Mouse (Mus musculus): Measurements from ENCODE around the gene Cdkn1a. TPM values are rescaled to one million over a fixed set of nuclear protein-coding genes. Genes with fewer than 3 reads are reported as not detected.

Cdkn1a gene
- total RNA-seq, 2 experiments from 2014 or later = 55.9 to 57.1 TPM

DNA sequence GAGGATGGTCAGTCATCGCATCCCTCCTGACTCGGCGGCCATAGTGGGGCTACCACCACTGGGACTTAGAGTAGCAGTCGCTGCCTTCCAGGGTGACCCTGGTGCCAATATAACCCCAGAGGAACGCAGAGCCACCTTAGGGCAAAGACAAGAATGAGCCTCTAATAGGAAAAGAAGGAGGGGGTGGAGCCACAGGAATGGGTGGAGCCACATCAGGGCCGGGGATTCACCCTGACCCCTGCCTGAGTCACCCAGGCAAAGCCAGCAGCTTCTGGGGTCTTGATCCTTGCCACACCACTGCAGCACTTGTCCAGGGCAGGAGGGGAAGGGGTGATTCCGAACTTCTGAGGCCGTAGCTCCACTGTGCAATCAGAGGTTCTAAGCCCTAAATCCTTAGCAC lies 7.2 kb upstream of the Cdkn1a start:
- no peak for DNase-seq

DNA sequence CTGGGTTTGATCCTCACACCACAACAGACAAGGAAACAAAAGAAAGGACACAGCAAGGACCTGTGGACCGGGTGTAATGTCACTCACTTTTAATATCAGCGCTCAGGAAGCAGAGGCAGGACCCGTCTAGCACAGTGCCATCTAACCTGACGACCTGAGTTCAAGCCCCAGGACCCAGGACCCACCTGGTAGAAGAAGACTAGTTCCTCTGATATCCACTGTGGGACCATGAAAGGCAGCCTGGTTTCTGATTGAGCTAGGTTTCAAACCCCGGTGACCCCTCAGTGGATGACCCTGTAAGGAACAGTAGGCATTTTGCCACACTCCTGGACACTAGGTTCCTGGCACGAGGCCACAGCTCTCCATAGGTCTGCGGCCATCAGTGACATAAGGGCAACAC lies 6.1 kb upstream of the Cdkn1a start:
- peak; percentile 9 for DNase-seq

DNA sequence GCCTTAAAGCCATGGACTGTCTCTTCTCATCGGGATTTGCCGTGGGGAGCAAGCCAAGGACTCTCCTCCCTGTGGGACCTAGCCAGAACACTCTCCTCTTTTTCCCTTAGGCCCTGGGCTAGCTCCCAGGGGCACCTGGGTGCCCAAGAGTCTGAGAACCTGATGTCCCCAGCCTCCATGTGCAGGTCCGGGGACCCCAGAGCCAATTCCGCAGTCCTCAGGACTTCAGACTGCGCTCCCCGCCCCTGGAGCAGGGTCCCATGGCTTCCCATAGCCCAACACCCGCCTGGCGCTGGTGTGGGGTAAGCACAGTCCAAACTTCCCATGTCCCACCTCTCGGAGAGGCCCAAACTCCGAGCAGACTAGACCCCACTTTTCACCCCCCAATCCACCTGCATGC lies 5.5 kb upstream of the Cdkn1a start:
- no peak for DNase-seq

DNA sequence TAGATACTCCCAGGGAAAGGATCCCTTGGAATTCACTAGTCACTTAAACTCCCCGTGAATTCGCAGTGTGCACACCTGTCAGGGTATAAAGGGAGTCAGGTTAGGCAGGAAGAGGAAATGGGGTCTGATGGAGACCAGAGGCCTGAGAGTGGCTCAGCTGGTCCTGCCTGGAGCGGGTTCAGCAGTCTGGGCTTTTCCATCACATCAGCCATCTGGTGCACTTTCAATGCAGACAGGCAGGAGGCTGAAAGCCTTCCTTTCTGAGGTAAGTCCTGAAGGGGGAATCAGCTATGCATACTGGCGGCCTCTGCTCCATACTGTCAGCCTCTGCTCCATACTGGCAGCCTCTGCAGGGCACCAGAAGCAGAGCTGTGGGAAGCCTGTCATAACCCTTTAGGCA lies 3.9 kb upstream of the Cdkn1a start:
- no peak for DNase-seq

DNA sequence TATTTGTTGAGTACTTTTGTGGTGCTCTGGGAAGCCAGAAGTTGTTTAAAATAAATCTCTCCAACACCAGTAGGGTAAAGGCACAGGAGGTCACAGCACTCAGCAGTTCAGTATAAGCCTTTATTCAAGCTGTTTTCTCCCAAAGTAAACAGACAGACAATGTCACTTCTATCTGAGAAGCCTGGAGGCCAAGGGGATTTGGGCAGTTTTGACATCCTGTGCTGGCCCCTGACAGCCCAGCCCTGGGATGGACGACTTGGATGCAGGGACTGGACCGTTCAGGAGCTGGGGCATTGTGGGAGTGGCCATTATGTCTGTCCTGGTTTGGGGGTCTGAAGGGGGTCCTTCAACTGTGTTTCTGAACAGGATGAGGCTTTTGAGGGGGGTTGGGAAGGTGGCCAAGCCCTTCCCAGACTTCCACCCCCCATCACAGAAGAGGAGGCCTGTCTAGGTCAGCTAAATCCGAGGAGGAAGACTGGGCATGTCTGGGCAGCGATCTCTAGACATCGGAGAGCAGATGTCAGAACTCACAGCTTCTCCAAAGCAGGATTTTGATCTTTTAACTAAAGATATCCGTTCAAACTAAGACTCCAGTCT lies 670 bp downstream of the Cdkn1a start:
- peak; percentile 5 for DNase-seq

DNA sequence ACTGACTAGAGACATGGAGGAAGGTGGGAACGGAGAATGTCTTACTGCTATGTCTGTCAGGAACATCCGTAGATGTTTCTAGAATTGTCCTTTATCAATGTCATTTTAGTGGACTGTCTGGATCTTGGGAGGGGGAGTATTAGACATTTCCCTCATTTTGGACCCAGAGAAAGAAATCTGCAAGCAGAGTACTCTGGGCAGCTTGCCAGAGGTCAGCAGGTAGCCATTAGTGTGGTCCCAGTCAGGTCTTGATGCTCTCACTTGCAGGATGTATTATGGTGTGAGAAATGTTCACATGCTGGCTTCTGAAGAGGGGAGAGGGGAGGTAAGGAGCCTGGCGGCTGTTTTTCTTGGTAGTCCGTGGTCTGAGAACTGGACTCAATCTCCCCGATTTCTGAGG lies 1.7 kb downstream of the Cdkn1a start:
- no peak for DNase-seq

DNA sequence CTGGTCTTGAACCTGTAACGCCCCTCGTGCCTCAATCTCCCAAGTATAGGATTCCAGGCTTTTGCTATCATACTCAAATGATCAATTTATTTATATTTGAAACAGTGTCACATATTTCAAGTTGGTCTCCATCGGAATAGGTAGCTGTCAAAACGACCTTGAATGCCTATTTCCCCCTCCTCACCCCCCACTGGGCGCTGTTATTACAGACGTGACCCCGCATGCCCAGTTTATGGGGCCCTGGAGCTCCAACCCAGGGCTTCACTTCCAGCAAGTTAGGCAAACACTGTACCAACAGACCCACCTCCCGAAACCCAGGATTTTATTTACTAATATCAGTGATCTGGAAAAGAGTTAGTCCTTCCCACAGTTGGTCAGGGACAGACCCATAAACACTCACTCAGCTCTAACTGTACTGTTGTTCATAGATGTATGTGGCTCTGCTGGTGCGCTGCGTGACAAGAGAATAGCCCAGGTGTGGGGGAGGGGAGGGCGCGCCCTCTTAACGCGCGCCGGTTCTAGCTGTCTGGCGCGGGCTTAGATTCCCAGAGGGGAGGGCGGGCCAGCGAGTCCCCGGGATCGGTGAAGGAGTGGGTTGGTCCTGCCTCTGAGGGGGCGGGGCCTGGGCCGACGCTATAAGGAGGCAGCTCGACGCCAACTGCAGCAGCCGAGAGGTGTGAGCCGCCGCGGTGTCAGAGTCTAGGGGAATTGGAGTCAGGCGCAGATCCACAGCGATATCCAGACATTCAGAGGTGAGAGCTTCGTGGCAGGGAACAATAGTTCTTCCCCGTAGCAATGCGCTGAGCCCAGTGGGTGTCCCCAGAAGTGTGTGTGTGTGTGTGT lies 2.6 kb downstream of the Cdkn1a start:
- peak; percentile 93 for DNase-seq

DNA sequence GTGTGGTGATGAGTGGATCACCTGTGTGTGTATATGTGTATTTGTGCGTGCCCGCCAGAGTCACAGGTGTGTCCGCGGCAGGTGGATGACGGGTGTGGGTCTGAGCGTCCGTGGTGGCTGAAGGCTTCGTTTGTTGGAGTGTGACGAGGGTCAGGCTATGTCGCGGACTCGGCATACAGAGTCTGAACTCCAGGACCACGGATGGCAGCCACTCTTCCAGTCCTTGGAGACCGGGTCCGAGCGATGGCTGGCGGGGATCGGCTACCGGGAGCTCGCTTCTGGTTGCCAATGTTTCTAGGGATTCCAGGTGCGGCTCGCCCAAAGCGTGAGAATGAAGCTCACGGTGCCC lies 3.2 kb downstream of the Cdkn1a start:
- no peak for DNase-seq

DNA sequence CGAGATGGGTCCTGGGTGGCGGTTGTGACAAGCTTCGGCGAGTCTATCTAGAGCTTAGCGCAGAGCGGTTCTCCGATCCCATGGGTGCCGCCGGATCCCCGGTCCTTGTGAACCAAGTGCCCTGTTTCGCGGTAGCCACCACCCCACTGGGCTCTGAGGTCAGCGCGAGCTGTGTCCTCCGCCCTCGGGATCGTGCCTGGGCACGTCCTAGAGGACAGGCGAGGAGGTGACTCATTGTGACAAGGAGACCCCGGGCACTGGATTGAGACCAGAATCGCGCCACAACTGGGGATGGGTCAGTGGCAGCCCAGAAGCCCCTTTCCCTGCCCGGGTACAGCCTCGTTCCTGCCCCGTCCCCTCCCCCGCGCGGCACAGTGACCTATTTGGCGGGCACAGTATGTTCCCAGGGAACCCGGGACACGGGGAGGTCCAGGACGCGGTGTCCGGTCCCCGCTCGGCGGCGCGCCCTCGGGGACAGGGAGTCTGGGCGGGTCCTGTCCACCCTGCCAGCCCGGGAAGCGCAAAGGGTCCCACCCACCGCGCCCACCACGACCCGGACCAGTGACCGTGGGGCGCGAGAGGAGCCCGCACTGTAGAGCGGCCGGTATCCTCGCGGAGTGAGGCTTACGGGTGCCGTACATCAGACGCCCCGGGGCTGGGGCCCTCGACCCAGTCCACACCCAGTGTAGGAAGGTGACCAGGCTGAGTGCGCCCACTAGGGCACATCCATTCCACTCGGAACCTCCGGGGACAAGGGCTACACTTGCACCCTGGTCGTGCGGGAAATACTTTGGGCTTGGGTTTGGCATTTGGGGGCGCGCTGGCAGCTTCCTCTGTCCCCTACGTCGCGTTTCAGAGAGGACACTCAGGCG lies 3.8 kb downstream of the Cdkn1a start:
- peak; percentile 85 for DNase-seq

DNA sequence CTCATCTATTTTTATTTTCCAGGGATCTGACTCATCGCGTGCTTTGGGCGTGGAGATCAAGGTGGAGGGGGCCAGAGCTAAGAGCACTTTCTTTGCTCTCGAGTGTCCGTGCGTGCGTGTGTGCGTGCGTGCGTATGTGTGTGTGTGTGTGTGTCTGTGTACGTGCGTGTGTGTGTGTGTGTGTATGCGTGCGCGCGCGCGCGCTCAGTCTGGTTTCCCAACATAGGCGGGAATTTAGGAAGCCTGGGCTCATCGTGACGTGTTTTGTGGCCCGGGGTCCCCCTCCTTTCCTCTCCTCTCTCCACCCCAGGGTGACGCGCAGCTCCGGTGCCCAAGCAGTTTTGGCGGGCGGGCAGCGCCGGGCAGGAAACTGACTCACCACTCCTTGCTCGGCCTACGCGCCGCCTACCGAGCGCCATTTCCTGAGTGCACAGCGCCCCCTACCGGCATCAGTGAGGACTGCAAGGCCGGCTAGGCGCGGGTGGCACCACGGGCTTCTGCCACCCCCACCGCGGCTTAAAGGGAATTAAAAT lies 4.5 kb downstream of the Cdkn1a start:
- peak; percentile 98 for DNase-seq

DNA sequence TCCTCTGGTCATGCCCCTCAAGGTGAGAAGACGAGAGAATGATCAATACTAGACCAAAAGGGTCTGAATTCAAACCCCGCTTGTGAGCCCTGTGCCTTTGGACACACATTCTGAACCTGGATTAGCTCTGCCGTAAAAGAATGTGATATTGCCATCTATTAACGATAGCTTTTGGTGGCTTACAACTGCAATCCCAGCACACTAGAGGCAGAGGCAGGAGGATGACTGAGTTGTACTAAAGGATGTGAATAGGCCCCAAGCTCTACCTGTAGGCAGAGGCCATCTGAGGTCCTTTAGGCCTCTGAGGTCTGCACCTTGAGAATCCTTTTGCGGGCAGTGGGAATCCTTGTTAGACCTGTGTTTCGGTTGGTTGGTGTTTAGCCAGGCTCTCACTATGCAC lies 5.5 kb downstream of the Cdkn1a start:
- DNase-seq = peak; percentile 4

DNA sequence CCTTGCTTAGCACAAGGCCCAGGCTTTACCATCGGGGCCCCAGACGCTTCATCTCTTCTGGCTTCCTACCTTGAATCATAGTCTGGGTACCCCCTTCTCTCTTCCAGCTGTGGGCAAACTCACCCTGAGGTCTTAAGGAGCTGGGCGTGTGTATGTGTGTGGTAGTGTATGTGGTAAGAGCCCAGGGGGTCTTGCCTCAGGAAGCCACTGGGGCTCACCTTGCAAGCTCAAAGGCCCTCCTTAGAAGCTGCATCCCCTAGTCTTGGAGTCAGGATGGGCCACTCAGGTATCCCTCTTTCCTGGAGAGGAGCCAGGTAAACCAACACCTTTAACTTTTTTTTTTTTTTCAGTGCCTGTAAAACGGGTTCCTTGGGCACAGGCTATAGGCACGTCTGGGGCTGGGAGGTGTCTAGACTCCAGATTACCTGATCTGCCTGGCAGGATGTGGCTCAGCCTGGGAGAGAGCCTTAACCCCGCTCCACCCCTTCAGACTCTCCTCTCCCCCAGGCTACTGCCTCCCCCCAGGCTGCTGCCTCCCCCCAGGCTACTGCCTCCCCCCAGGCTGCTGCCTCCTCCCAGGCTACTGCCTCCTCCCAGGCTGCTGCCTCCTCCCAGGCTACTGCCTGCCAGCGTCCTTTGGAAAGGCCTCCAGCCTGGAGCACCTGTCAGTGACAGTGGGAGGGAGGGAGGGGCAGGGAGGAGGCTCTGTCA lies 6.2 kb downstream of the Cdkn1a start:
- no peak for DNase-seq

DNA sequence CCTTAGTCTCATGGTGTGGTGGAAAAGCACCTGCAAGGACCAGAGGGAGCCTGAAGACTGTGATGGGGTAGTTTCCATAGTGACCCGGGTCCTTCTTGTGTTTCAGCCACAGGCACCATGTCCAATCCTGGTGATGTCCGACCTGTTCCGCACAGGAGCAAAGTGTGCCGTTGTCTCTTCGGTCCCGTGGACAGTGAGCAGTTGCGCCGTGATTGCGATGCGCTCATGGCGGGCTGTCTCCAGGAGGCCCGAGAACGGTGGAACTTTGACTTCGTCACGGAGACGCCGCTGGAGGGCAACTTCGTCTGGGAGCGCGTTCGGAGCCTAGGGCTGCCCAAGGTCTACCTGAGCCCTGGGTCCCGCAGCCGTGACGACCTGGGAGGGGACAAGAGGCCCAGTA lies 7.5 kb downstream of the Cdkn1a start:
- no peak for DNase-seq

DNA sequence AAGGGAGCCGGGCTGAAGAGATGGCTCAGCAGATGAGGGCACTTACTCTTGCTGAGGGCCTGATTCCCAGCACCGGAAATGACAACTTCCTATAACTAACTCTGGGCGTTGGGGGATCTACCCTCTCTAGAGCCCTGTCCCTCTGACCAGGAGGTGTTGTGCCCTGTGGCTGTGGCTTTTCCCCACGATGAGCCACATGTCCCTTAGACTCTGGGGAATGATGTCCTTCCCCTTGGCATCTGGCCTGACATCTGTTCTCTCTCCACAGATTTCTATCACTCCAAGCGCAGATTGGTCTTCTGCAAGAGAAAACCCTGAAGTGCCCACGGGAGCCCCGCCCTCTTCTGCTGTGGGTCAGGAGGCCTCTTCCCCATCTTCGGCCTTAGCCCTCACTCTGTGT lies 8.3 kb downstream of the Cdkn1a start:
- no peak for DNase-seq

DNA sequence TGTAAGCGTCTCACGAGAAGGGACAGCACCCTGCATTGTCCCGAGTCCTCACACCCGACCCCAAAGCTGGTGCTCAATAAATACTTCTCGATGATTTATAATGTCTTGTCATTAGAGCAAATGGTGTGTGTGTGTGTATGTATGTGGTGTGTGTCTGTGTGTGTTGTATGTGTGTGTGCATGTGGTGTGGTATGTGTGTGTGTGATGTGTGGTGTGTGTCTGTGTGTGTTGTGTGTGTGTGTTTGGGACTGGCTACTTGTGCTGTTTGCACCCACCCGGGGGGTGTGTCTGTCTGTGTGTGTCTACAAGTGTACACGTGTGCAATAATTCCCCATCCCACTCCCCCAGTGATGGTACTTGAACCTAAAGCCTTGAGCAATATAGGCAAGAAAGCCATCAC lies 9.9 kb downstream of the Cdkn1a start:
- DNase-seq = peak; percentile 1

DNA sequence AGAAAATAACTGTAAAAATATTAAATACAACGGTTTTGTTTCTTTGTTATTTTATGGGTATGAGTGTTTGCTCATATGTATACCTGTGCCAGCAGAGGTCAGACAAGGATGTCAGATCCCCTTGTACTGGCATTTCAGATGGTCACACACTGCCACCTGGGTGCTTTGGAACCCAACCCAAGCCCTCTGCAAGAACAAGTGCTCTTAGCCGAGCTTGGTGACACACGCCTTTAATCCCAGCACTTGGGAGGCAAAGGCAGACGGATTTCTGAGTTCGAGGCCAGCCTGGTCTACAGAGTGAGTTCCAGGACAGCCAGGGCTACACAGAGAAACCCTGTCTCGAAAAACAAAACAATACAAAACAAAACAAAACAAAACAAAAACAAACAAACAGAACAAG lies 19.6 kb downstream of the Cdkn1a start:
- peak; percentile 2 for DNase-seq

DNA sequence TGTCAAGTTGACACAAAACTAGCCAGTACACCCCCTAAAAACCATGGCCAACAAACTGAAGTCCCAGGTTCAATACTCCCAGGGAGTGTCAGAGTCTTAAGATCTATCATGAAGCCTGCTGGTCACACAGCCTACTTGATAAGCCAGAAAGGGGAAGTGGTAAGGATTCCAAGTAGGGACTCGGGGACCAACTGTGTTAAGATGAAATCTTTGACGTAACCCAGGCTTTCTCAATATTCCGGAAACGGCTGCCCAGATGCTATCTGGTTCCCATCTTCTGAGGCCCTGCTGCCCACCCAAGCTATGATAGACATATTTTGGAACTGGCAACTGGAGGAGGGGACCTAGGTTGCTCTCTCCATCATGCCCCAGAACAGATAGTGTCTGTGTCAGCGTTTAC lies 20.6 kb downstream of the Cdkn1a start:
- DNase-seq = peak; percentile 3

DNA sequence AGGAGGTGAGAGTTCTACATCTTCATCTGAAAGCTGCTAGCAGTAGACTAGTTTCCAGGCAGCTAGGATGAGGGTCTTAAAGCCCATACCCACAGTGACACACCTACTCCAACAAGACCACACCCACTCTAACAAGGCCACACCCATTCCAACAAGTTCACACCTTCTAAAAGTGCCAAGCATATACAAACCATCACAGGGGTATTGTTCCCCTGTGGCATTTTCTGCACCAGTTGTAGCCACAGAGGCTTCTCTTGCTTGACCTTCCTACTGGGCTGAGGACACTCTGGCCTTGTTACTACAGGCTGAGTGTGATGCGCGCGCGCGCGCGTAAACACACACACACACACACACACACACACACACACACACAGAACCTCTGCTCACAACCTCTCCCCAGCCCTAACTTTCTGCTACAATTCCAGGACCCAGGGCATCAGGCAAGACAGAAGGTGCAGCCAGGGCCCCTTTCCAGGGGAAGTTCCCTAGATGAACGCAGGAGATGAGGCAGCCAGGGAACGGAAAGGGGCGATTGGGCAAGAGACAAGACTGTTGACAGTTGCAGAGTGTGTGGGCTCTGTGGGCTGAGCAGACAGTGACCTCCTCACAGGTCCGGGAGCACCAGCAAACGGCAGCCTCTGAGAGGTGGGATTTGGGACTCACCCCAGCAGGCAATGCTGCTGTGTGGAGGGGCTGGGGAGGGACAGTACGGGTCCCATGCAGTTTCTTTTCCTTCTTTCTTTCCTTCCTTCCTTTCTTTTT lies 23.0 kb downstream of the Cdkn1a start, which contains the start of gene Rab44:
Gene Rab44 (plus strand): TSS at position 555 of the 762 bp plus-strand sequence.
- DNase-seq = no peak

DNA sequence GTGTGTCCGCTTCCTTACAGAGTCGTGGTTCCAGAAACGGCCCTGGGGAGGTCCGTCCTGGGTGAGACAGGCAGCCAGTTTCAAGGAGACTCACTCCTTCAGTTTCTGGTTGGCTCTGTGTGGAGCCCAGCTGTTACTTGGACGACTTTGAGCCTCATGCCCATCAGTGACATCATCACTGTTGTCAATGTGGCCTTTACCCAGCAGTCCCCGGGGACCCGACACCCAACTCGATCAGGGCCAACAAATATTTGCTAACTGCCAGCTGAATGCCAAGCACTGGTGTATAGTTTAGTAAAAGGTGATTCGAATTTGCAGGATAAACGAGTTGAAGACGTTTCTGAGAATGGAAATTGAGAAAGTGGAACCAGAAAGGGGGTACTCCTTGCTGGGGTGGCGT lies 25.2 kb downstream of the Cdkn1a start:
- DNase-seq = no peak

DNA sequence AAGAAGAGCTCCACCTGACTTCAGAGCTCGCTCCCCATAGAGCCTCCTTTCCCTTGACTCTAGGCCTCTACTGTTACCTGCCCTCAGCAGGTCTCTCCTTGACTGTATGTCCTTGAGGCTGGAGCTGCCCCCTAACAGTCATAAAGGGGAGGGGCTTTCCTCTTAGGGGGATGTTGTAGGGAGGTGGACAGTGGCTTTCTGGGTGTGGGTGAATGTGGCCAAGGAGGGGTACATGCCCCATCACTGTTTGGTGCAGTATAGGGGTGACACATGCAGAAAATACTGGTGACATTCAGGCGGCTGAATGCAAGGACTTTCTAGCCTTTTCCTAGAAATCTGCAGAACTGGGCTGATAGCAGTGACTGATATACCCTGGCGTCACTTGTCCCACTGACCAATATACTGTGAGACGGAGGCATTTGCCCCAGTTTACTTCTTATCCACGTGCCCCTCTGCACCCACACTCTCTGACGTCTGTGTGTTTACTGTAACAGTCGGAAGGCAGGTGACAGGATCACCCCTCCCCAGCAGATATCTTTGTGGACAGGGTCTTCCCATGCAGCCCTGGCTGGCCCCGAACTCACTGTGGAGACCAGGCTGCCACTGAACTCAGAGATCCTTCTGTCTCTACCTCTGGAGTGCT lies 26.4 kb downstream of the Cdkn1a start:
- DNase-seq = no peak

DNA sequence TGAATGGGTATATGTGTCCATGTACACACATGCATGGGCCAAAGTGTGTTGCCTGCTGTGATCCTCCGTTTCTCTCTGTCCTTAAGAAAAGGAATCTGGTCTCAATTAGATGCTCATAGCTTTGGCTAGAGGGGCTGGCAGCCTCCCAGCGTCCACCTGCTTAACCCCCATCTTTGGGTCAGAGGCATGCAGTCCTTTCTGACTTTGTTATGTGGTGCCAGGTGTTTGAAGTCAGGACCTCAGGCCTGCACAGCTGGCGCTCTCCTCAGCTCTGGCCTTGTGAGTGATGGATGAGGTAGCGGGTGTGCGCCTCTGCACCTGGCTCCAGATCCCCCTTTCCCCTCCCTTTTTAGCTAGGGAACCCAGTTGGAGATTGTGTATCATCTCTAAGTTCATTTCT lies 27.3 kb downstream of the Cdkn1a start:
- no peak for DNase-seq

Data from heart, postnatal 4 days (tissue).